Mouse (Mus musculus): ENCODE data around the gene Pard3b. TPM values are rescaled to one million over a fixed set of nuclear protein-coding genes. Genes with fewer than 3 reads are reported as not detected.
"Not testable (repeated sequence)": the region's sequence is repeated elsewhere in the genome, so short reads cannot be mapped to it uniquely, and the experiment has no call there.

Gene Pard3b
- polyA plus RNA-seq, 1 experiment = 3.4 TPM

GRCm38 (mm10) chr1:62597751-62598400 lies 959.3 kb downstream of the Pard3b start:
- Histone ChIP-seq H3K4me3 (ENCODE audit: insufficient read depth, low read depth, low read length) (no peak overlapping the region), H3K27me3 (replicated peaks; ENCODE audit: control insufficient read depth, insufficient read depth, low read length) (no peaks in the 10 kb centered on the region; the same call in 1 of the 2 replicates), H3K4me1 (ENCODE audit: control insufficient read depth, insufficient read depth, low read length) (no peaks in the 10 kb centered on the region), H3K36me3 (ENCODE audit: control insufficient read depth, insufficient read depth, low read length) (no peaks in the 10 kb centered on the region), H3K27ac (ENCODE audit: insufficient read depth, low read depth, low read length) (no peak overlapping the region)
- TF ChIP-seq CTCF (conservative IDR thresholded peaks at IDR 0.05; ENCODE audit: insufficient read depth, insufficient read length, low read depth, low read length) = no peak
- no peak for TF ChIP-seq POLR2A (IDR thresholded peaks at IDR 0.05; ENCODE audit: low read depth, low read length)
- 88% methylated on average over 5 of the region's 5 CpGs for WGBS
- DNase-seq = no peak

GRCm38 (mm10) chr1:62598551-62598950 lies 959.9 kb downstream of the Pard3b start:
- 84% methylated on average over 5 of the region's 5 CpGs for WGBS
- H3K4me3 ChIP-seq (ENCODE audit: insufficient read depth, low read depth, low read length) = no peak overlapping the region
- H3K27ac ChIP-seq (ENCODE audit: insufficient read depth, low read depth, low read length) = no peak overlapping the region
- no peaks in the 10 kb centered on the region for H3K4me1 ChIP-seq (ENCODE audit: control insufficient read depth, insufficient read depth, low read length)
- H3K36me3 ChIP-seq (ENCODE audit: control insufficient read depth, insufficient read depth, low read length) = no peaks in the 10 kb centered on the region
- no peak for DNase-seq
- no peaks in the 10 kb centered on the region; the same call in 1 of the 2 replicates for H3K27me3 ChIP-seq (replicated peaks; ENCODE audit: control insufficient read depth, insufficient read depth, low read length)
- TF ChIP-seq POLR2A (IDR thresholded peaks at IDR 0.05; ENCODE audit: low read depth, low read length) = no peak
- TF ChIP-seq CTCF (conservative IDR thresholded peaks at IDR 0.05; ENCODE audit: insufficient read depth, insufficient read length, low read depth, low read length) = no peak

GRCm38 (mm10) chr1:62604644-62605043 lies 966.0 kb downstream of the Pard3b start:
- 90% methylated on average over 1 of the region's 1 CpGs for WGBS
- H3K4me3 ChIP-seq (ENCODE audit: insufficient read depth, low read depth, low read length); H3K27me3 ChIP-seq (replicated peaks; ENCODE audit: control insufficient read depth, insufficient read depth, low read length); H3K36me3 ChIP-seq (ENCODE audit: control insufficient read depth, insufficient read depth, low read length); H3K4me1 ChIP-seq (ENCODE audit: control insufficient read depth, insufficient read depth, low read length); H3K27ac ChIP-seq (ENCODE audit: insufficient read depth, low read depth, low read length); DNase-seq: not testable (repeated sequence)

- Histone ChIP-seq H3K27ac (ENCODE audit: insufficient read depth, low read depth, low read length) (no peak overlapping the region), H3K36me3 (ENCODE audit: control insufficient read depth, insufficient read depth, low read length) (no peaks in the 10 kb centered on the region), H3K4me3 (ENCODE audit: insufficient read depth, low read depth, low read length) (no peak overlapping the region), H3K4me1 (ENCODE audit: control insufficient read depth, insufficient read depth, low read length) (no peaks in the 10 kb centered on the region), H3K27me3 (replicated peaks; ENCODE audit: control insufficient read depth, insufficient read depth, low read length) (no peaks in the 10 kb centered on the region)
- no peak for TF ChIP-seq CTCF (conservative IDR thresholded peaks at IDR 0.05; ENCODE audit: insufficient read depth, insufficient read length, low read depth, low read length)
- TF ChIP-seq POLR2A (IDR thresholded peaks at IDR 0.05; ENCODE audit: low read depth, low read length) = no peak
- WGBS = 58% methylated on average over 3 of the region's 3 CpGs
- no peak for DNase-seq
Measured at GRCm38 (mm10) chr1:62618109-62618665, 979.6 kb downstream of the Pard3b start.

- no peak for DNase-seq
- Histone ChIP-seq H3K4me3 (ENCODE audit: insufficient read depth, low read depth, low read length) (no peak overlapping the region), H3K36me3 (ENCODE audit: control insufficient read depth, insufficient read depth, low read length) (no peaks in the 10 kb centered on the region), H3K27me3 (replicated peaks; ENCODE audit: control insufficient read depth, insufficient read depth, low read length) (no peaks in the 10 kb centered on the region), H3K4me1 (ENCODE audit: control insufficient read depth, insufficient read depth, low read length) (no peaks in the 10 kb centered on the region), H3K27ac (ENCODE audit: insufficient read depth, low read depth, low read length) (no peak overlapping the region)
- TF ChIP-seq POLR2A (IDR thresholded peaks at IDR 0.05; ENCODE audit: low read depth, low read length) (no peak), CTCF (conservative IDR thresholded peaks at IDR 0.05; ENCODE audit: insufficient read depth, insufficient read length, low read depth, low read length) (no peak)
- 92% methylated on average over 5 of the region's 5 CpGs for WGBS
Measured at GRCm38 (mm10) chr1:62619456-62619855, 980.8 kb downstream of the Pard3b start.

- H3K4me3 ChIP-seq (ENCODE audit: insufficient read depth, low read depth, low read length) = no peak overlapping the region
- H3K4me1 ChIP-seq (ENCODE audit: control insufficient read depth, insufficient read depth, low read length) = no peaks in the 10 kb centered on the region
- H3K27ac ChIP-seq (ENCODE audit: insufficient read depth, low read depth, low read length) = no peak overlapping the region
- H3K36me3 ChIP-seq (ENCODE audit: control insufficient read depth, insufficient read depth, low read length) = no peaks in the 10 kb centered on the region
- WGBS = 89% methylated on average over 1 of the region's 1 CpGs
- no peak for DNase-seq
- H3K27me3 ChIP-seq (replicated peaks; ENCODE audit: control insufficient read depth, insufficient read depth, low read length) = no peaks in the 10 kb centered on the region
- TF ChIP-seq POLR2A (IDR thresholded peaks at IDR 0.05; ENCODE audit: low read depth, low read length) = no peak
- TF ChIP-seq CTCF (conservative IDR thresholded peaks at IDR 0.05; ENCODE audit: insufficient read depth, insufficient read length, low read depth, low read length) = no peak
Measured at GRCm38 (mm10) chr1:62622447-62622846, 983.8 kb downstream of the Pard3b start.

- DNase-seq = no peak
- Histone ChIP-seq H3K4me3 (ENCODE audit: insufficient read depth, low read depth, low read length) (no peak overlapping the region), H3K27ac (ENCODE audit: insufficient read depth, low read depth, low read length) (no peak overlapping the region), H3K27me3 (replicated peaks; ENCODE audit: control insufficient read depth, insufficient read depth, low read length) (no peaks in the 10 kb centered on the region), H3K4me1 (ENCODE audit: control insufficient read depth, insufficient read depth, low read length) (no peaks in the 10 kb centered on the region), H3K36me3 (ENCODE audit: control insufficient read depth, insufficient read depth, low read length) (no peaks in the 10 kb centered on the region)
- 95% methylated on average over 2 of the region's 2 CpGs for WGBS
- TF ChIP-seq POLR2A (IDR thresholded peaks at IDR 0.05; ENCODE audit: low read depth, low read length) (no peak), CTCF (conservative IDR thresholded peaks at IDR 0.05; ENCODE audit: insufficient read depth, insufficient read length, low read depth, low read length) (no peak)
Measured at GRCm38 (mm10) chr1:62624166-62624565, 985.5 kb downstream of the Pard3b start.

Data from kidney, adult 2 months (tissue).